Mouse (Mus musculus) cerebellum, adult 9-11 months (tissue): ENCODE measurements around the gene Ei24.

Experiments
- DNase-seq: peaks from one replicate; pipeline ENCODE4 v3.0.0; 2022

Gene Ei24

DNA sequence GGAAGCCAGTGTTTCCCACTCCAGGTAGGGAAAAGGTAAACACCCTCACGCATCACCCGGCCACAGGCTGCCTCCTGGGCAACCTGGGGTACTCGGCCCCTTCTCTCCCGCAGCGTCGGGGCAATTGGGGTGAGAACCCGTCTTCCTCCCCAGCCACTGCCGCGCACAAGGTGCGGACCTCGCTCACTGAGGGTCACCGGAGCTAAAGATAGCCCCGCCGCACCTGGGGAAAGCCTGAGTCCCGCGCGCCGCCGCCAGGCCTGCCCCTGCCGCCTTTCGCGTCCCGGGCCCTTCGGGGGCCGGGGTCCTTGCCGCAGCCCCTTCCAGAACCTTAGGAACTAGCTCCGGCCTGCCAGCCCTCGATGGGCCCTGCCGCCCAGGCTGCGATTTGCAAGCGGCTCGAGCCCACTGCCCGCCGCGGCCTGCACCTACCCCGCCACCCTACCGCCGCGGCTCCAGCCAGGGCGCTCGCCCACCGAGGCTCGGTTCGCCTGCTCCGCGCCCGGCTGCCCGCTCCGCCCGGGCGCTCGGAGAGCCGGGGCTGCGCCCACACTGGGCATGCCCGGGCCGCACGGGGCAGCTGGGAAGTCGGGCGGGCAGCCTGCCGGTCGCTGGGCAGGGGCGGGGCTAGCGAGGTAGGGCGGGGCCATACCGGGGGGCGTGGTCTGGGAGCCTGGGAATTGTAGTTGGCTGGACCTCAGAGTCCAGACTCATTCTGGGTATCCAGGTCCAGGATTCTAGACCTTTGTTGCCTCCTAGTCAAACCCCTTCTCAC is at the start of gene Ei24:
Ei24 (minus strand) TSS at position 613 of the 775 bp plus-strand sequence.
- DNase-seq: peak; percentile 95

DNA sequence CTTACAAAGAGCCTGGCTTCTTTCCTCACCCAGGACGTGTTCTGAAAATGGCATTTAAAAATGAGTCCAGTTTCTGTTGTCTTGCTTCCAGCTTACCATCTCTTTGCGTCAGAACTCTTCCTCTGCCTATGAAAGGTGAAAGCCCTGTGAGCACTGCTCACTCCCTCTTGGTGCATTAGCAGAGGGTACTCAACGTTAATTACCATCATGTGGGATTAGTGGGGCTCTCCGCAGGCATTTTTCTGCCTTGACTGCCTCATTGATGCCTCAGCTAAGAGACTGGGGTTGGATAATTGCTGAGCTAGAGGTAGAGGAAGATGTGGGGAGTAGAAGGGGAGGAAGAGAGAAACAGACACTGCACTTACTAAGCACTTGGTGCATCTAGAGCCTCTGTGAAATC is 49.2 kb upstream of the Ei24 start:
- no peak for DNase-seq

DNA sequence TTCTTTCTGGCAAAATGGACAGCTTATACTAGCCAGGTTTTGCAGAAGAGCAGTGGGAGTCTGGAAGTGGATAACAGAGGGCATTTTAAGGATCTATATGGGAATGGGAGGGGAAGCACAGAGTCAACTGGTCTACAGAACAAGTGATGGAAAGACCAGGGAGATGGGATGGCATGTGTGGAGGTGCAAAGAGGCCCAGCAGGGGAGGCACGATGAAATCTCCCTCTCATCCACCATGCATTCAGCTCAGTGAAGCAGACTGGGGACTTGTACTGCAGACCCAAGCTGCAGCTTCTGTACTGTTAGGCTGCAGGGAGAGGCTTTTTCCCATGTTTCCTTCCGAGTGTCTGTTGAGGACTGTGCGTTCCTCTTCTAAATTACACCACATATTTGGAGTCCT is 36.7 kb upstream of the Ei24 start:
- DNase-seq: peak; percentile 70

DNA sequence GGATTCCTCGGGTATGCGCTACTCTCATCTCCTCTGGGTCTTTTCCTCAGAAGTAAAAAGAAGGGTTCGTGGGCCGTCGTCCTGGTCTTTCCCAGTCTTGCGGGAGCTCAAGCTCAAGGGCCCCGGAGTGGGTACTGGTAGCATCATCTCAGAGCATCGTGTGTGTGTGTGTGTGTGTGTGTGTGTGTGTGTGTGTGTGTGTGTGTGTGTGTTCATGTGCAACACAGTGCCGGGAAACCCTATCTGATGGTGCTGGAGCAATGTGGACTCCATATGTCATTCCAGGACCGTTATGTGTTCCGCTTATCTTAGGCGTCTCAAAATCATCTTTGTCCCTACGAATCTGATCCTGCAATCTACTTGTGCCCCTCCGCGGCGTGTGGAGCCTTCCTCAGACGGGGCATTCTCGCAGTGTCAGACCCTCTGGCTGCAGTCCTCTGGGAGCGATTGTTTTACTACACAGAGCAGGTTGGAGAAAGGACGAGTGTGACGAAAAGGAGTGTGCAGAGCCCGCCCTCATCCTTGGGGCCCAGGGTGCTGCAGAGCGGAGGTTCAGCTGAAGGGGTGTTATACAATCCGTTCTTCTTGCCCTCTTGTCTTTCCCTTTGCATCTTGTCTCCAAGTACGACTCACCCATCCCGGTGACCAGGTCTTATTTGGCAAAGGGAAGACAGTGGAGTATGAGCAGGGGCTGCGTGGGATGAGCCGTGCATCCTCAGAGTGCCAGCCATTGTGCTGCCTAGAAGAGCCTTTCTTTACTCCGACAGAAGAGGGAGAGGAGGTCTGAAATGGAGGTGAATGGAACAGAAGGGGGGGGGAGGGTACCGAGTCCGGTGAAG is 36.1 kb upstream of the Ei24 start:
- DNase-seq: peak; percentile 81

DNA sequence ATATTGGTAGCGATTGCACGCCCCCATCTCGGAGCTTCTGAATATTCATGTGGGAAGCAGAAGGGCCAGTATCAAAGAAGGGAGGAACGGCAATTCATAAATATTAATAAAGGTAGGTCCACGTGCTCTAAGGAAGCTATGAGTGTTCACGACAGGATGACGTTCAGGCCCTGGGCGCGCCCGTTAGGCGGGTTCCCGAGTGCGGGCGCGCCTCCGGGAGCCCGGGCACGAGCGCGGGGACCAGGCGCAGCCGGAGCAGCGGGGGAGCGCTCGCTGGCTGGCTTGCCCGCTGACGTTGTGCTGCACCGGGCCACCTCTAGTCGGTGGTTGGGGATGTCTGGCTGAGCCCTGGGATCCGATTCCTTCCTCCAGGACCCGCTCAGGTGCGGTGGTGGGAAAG is 35.3 kb upstream of the Ei24 start:
- peak; percentile 94 for DNase-seq

DNA sequence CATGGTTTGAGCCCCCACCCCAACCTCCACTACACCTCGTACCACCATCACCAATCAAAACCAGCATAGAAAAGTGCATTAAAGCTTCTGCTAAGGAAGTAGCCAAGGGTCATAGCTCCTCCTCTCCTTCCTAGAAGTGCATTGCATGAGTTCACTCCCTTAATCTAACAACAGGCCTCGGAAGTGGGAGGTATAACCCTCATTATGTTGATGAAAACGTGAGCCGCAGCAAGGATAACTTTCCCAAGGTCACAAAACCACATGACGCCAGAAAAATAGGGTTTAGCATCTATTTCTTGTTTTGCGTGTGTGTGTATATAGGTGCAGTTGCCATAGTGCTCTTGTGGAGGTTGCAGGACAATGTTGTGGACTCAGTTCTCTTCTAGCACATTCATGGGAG is 34.2 kb upstream of the Ei24 start:
- DNase-seq: peak; percentile 35

DNA sequence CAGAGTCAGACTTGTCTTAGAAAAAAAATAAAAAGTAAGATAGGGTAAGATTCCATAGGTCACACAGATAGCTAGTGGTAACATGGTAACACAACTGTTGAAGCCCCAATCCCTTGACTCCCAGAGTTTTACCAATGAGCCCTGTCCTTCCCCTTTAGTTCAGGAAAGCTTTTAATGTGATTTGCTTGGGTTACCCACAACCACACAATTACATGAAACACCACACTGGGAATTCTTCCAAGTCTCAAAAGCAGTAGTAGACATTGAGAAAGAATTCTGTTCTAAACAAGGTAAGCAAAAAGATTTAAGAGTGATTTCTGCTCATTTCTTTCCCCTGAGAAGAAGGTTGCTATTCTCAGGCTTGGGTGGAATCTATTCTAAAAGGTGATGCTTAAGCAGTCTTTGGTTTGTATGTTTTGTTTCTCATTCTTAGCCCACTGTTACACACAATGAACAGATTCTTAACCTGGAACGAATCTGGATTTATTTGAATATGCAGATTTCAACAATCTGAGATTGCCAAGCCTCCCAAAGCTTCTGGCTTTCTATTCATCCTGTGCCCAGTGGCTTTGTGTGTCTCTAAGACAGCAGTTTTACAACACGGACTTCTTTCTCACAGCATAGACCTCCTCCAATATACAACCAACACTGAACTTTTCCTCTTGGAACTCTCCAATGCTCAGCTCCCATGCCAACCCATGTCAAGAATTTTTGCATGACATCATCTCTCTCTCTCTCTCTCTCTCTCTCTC is 29.6 kb upstream of the Ei24 start:
- DNase-seq: no peak

DNA sequence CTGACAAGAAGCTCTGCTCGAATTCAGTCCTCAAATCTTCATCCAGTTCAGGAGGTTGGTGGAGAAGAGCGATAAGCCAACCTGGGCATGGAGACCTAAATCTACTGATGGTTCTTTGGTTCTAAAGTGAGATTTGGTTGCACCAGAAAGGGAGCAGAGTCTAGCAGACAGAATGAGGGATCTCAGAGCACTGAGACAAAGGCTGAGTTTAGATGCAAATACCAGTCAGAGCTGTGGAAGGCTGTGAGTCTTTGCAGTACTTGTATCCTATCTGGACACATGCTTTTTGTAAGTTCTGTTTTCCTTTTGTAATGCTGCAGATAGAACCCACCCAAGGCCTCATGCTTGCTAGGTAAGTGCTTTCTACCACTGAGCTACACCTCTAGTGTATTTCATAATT is 24.8 kb upstream of the Ei24 start:
- DNase-seq: no peak

DNA sequence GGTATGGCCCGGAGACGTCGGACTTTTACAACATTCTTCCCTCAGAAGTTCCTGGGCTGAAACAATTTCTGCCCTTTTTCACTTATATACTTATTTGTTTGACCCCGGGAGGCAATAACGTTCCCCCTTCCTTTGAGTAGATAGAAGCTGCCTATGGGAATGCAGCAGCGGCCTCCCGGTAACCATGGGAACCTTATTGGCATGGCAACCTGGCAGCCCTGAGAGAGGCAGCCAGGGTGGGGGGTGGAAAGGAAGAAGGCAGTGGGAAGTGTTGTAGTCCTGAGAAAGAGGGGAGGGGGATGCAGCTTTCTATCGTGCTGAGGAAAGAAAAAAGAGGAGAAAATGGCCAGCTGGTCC is 24.4 kb upstream of the Ei24 start, which contains the start of gene Fez1:
Fez1 (plus strand) TSS at position 221 of the 357 bp plus-strand sequence.
- DNase-seq: peak; percentile 64

DNA sequence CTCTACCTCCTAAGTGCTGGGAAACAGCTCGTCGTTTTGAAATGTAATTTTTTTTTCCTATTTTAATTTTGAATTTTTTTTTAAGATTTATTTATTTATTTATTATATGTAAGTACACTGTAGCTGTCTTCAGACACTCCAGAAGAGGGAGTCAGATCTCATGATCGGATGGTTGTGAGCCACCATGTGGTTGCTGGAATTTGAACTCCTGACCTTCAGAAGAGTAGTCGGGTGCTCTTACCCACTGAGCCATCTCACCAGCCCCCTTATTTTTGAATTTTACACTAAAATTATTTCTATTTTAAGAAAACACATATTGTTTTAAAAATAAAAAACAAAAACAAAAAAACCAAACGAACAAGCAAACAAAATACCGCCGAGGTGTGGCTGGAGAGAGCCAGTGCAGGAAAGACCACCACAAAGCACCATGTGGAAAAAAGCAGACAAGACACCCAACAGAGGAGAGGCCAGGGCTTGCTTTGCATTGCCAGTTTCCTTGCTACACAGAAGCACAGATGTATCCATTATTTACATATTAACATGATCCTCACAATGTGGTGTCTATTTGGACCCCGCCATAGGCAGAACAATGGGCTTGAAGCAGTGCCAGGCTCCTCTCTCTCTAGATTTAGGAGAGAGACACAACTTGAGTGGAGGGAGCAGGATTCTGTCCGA is 23.9 kb upstream of the Ei24 start:
- DNase-seq: no peak

DNA sequence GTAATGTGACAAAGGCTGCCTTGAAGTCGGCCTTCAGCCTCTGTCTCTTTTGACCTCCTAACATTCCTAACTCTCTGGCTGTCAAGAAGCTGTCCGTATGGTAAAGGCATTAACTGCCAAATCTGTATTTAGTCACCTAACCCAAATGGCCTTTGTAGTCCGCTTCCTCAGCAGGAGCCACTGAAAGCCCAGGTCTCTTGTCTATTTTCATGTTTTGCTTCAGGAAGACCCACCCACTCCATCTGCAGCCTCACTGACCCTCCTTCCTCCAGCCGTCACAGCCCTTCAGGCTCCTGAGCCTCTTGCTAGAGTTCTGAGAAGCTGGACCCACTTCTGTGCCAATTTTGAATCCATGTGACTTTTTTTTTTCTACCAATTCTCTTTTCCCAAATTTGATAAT is 21.7 kb upstream of the Ei24 start:
- no peak for DNase-seq

DNA sequence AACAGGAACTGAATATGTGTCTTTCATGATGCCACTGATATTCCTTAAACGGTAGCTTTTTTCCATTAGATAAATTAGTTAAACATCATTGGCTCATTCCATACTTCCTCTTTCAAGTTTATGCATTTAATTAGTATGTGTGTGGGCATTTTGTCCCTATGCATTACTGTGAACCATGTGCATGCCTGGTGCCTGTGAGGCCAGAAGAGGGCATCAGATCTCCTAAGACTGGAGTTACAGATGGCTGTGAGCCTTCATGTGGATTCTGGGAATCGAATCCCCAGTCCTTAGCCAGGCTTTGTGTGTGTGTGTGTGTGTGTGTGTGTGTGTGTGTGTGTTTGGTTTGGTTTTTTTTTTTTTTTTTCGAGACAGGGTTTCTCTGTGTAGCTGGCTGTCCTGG is 17.3 kb upstream of the Ei24 start:
- no peak for DNase-seq

DNA sequence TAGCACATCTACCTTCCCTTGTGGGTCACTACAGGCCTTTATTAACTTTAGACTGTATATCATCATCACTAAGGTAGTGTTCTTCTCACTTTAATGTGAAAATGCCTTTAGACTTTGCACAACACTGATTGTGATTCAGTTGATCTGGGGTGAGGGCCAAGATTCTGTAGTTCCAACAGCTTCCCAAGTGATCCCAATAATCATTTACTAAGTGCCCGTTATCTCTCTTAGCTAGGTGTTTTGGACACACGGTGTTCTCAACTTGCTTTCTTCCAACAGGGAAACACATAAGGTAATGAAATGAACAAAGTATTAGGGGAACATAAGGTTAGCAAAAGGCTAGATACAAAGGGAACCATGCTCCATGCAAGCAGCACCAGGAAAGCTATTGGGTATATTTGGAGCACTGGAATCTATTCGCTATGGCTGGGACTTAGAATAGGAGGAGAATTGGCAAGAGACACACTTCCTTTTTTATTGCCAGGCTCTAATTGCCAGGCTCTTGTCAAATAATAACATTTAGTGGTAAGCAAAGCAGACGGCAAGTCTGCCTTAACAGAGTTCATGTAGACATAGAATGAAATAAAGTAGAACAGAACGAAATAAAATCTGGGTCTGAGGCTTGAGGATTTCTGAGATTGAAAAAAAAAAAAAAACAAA is 11.1 kb upstream of the Ei24 start:
- no peak for DNase-seq

DNA sequence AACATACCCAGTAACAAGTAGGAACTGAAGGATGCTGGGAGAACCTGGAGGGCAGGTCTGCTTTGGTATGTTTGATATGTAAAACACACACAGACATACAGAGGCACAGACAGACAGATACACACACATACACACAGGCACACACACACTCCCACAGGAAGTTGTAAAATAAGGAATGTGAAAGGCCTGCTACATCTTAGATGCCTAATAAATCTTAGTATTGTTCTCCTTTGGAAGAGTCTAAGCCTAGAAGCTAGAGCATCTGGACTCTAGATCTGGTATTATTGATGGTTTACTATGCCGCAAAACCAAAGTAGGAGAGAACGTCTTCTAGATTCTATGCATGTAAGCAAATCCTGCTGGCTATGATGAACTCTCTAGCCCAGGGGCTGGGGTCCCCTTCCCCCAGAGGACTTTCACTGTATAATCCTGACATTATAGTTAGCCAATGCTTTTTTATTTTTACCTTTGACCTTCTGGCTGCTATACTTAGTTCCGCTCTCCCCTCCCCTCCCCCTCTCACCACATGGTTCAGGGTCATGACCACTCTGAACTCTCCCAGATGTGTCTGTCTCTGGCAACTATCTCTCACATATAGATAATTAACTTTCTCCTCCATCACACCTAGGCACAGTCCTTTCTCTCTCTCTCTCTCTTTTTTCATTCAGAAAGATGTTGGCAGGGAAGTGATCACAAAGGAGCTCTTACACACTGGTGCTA is 8.2 kb upstream of the Ei24 start:
- DNase-seq: no peak

DNA sequence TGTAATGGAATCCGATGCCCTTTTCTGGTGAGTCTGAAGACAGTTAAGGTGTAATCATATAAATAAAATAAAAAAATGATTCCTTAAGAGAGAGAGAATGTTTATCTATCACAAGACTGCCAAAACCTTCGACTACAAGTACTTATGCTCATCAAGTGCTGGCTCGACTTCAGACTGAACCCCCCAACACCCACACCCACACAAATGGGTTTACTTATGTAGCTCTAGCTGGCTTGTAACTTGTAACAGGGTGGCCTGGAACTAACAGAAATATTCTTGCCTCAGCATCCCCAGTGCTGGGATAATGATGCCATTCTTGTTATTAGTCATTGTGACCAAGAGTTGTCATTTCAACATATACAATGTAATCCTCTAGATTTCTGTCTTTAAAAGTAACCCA is 6.7 kb upstream of the Ei24 start:
- DNase-seq: no peak

DNA sequence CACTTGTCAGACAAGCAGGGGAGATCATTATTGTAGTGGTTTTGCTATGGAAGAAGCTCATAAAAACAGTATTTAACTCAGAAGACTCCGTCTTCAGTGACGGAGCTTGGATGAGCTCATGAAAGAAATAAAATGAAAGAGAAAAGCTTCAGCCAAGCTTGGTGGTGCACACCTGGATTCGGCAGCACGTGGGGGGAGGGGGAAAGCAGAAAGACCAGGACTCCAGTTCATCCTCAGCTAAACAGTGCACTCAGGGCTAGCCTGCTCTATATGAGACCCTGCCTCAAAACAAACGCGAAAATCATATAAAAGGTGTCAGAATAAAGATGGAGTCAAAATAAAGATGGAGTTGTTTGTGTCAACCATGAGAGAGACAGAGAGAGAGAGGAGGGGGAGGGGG is 6.2 kb upstream of the Ei24 start:
- DNase-seq: no peak

DNA sequence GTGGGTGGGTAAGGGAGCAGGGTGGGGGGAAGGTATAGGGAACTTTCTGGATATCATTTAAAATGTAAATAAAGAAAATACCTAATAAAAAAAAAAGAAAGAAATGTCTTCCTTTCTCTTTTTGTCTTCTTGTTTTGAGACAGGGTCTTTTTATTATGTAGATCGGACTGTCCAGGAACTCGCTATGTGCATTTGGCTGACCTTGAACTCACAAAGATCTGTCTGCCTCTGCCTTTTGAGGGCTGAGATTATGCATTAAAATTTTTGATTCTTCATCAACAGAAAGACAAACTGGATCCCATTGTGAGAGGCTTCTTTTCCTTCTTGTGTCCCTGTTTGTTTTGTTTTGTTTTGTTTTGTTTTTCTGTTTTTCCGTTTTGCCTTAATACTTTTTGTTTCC is 5.8 kb upstream of the Ei24 start:
- no peak for DNase-seq

DNA sequence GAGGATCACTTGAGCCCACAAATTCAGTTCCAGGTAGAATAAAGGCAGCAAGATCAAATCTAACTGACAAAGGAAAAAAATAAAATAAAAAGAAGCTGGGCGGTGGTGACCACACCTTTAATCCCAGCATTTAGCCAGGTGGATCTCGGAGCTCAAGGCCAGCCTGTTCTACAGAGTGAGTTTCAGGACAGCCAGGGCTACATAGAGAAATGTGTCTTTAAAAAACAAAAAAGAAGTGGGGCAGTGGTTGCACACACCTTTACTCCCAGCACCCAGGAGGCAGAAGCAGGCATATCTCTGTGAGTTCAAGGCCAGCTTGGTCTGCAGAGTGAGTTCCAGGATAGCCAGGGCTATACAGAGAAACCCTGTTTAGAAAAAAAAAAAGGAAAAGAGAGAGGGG is 4.8 kb upstream of the Ei24 start:
- no peak for DNase-seq

DNA sequence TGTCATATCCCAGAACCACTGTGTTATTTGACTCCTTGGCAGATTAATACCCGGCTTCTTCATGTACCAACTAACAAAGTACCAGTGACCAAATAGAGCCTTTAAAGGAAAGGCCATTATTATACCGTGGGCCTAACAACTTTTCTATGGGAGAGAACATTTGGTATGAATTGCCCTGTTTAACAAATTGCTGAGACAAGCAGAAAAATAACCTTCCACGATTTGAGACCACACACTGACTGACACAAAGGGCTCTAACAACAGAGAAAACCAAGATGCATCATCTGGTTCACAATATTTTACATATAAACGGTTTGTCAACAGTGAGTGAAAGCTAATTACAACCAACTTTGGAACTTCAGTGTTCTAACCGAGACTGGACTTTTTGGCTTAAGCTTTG is 969 bp downstream of the Ei24 start:
- no peak for DNase-seq

DNA sequence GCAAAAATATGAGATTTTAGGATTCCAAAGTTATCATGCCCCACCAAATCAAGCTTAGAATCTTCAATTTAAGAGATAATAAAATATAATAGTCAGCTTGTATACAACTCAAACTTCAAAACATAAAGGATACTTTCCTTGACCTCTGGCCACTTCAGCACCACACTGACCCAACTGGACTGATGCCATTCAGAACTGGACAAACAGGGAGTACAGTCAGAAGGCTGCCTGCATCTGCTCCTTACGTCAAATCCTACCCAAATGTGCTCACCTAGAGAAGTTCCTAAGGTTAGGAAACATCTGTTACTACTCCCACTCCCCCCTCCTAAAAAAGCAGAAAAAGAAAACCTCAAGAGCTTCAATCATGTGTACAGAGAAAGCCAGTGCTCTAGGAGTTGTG is 1.6 kb downstream of the Ei24 start:
- peak; percentile 18 for DNase-seq

DNA sequence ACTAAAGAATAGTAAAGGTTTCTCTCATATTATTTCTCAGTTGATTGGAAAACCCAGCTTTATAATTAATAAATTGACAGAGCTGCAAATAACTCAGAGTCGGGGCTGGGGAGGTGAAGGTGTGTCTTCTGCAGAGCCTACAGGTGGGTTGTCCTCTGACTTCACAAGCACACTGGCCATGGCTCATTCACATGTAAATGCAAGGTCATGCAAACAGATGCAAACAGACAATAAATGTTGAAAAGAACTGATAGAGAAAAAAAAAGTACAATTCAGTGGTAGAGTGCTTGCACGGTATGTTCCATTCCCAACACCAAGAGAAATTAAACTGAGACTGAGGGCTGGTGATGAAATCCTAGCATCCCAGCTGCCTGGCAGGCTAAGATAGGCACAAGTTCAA is 2.7 kb downstream of the Ei24 start:
- DNase-seq: no peak

DNA sequence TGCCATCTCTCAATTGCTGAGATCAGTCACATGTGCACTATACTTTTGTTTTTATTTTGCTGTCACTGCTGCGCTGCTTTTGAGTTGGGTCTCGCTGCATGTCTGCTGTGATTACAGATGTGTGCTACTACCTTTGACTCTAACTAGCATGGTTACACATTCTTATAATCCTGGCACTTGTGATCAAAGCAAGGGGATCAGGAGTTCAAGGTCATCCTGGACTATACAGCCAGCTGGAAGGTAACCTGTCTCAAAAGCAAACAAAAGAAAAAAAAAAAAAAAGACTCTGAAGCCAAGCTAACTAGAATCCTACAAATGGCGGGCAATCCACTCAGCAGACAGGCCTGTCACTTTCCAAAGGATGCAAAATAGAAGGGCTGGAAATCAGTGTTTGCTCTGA is 5.0 kb downstream of the Ei24 start:
- no peak for DNase-seq
